21 mouse cellular contexts compared by ENCODE assay signal in genomic region chr4:138335648-138336047, GRCm38 (mm10). TPM values are rescaled to one million over a fixed set of nuclear protein-coding genes. Genes with fewer than 3 reads are reported as not detected.
DNase-seq lines count a peak whose midpoint lies in the region; ATAC-seq and TF ChIP-seq lines count a peak whose summit lies in the region.
"Had no signal": no experiment of that assay in that cellular context is flagged by ENCODE, and none has a peak within 500 bp of the region (broad histone marks: within the 10 kb centered on the region; RNA-seq: fewer than 3 reads in every experiment).

No protein-coding gene starts in this region.

- no peak overlapping the region for H3K9ac ChIP-seq in forebrain, postnatal 0 days
- H3K9ac ChIP-seq in forebrain, embryonic 11.5 days (ENCODE audit: low read length) = no peak overlapping the region
- H3K9ac ChIP-seq in lung, embryonic 14.5 days = no peak overlapping the region
- H3K9ac ChIP-seq: embryonic facial prominence, embryonic 15.5 days; forebrain, embryonic 15.5 days; hindbrain, embryonic 13.5 days; liver, embryonic 15.5 days; midbrain, embryonic 13.5 days had no signal

- WGBS in forebrain, postnatal 0 days = 87% methylated on average over 6 of the region's 6 CpGs
- WGBS in forebrain, embryonic 11.5 days = 86% methylated on average over 6 of the region's 6 CpGs
- WGBS in lung, embryonic 14.5 days = 88% methylated on average over 6 of the region's 6 CpGs

- peak; percentile 17 for TF ChIP-seq CTCF in forebrain, postnatal 0 days (IDR thresholded peaks at IDR 0.05; ENCODE audit: low read depth)
- peak; percentile 40; the same call in 1 of the 2 replicates for TF ChIP-seq CTCF in lung, embryonic 14.5 days (IDR thresholded peaks at IDR 0.05; ENCODE audit: low read depth)

- 0 out of 2 replicates have a peak, but pooled peaks cover 4% of the 10 kb centered on the region for H3K27me3 ChIP-seq in forebrain, postnatal 0 days (ENCODE audit: insufficient read depth, low read length)
- no peaks in the 10 kb centered on the region; the same call in 1 of the 2 replicates for H3K27me3 ChIP-seq in forebrain, embryonic 11.5 days (ENCODE audit: control insufficient read depth, insufficient read depth, low read length)
- no peaks in the 10 kb centered on the region for H3K27me3 ChIP-seq in lung, embryonic 14.5 days (ENCODE audit: insufficient read depth, low read length)

- H3K4me1 ChIP-seq in forebrain, postnatal 0 days (ENCODE audit: insufficient read depth) = no peaks in the 10 kb centered on the region
- H3K4me1 ChIP-seq in forebrain, embryonic 11.5 days (replicated peaks; ENCODE audit: control insufficient read depth, insufficient read depth, low read length) = no peaks in the 10 kb centered on the region
- H3K4me1 ChIP-seq in lung, embryonic 14.5 days (ENCODE audit: insufficient read depth) = no peaks in the 10 kb centered on the region
- H3K4me1 ChIP-seq: forebrain, embryonic 15.5 days had no signal

- DNase-seq in forebrain, postnatal 0 days = no peak
- no peak for DNase-seq in forebrain, embryonic 11.5 days (ENCODE audit: low spot score)
- DNase-seq in kidney, postnatal 25 days = peak; percentile 35 to 37
- no peak for DNase-seq in kidney, adult 11 months
- DNase-seq in lung, embryonic 14.5 days = no peak
- no peak for DNase-seq in lung, adult 18-20 months
- DNase-seq in thymus, postnatal 10 days (ENCODE audit: low spot score in 2 of 2) = no peak
- DNase-seq: adrenal gland, postnatal 36 days; cerebellum, adult 11 months; cerebellum, adult 9-11 months; heart, postnatal 36 days; right cerebral cortex, postnatal 14 days; spleen, adult 18-20 months; thymus, postnatal 25 days had no signal

- H3K9me3 ChIP-seq in forebrain, postnatal 0 days (ENCODE audit: low read length) = no peaks in the 10 kb centered on the region
- H3K9me3 ChIP-seq in forebrain, embryonic 11.5 days (ENCODE audit: control insufficient read depth, low read length) = no peaks in the 10 kb centered on the region
- H3K9me3 ChIP-seq in lung, embryonic 14.5 days (ENCODE audit: low read depth, low read length) = no peaks in the 10 kb centered on the region
- H3K9me3 ChIP-seq: embryonic facial prominence, embryonic 15.5 days; forebrain, embryonic 15.5 days; hindbrain, embryonic 13.5 days; liver, embryonic 15.5 days; midbrain, embryonic 13.5 days had no signal

- H3K4me3 ChIP-seq in forebrain, postnatal 0 days (ENCODE audit: low read depth, low read length) = no peak overlapping the region
- no peak overlapping the region for H3K4me3 ChIP-seq in forebrain, embryonic 11.5 days (ENCODE audit: low read depth, low read length)
- H3K4me3 ChIP-seq in lung, embryonic 14.5 days (ENCODE audit: low read depth, low read length) = no peak overlapping the region
- H3K4me3 ChIP-seq: embryonic facial prominence, embryonic 15.5 days; forebrain, embryonic 15.5 days; hindbrain, embryonic 13.5 days; liver, embryonic 15.5 days; midbrain, embryonic 13.5 days had no signal

- H3K36me3 ChIP-seq in forebrain, postnatal 0 days (ENCODE audit: insufficient read depth) = no peaks in the 10 kb centered on the region
- H3K36me3 ChIP-seq in forebrain, embryonic 11.5 days (ENCODE audit: control insufficient read depth, insufficient read depth, low read length) = no peaks in the 10 kb centered on the region
- no peaks in the 10 kb centered on the region for H3K36me3 ChIP-seq in lung, embryonic 14.5 days (ENCODE audit: insufficient read depth)
- H3K36me3 ChIP-seq: embryonic facial prominence, embryonic 15.5 days; forebrain, embryonic 15.5 days; hindbrain, embryonic 13.5 days; liver, embryonic 15.5 days; midbrain, embryonic 13.5 days had no signal

- ATAC-seq in forebrain, postnatal 0 days = no peak
- no peak for ATAC-seq in forebrain, embryonic 11.5 days (replicated peaks; ENCODE audit: low FRiP score)
- ATAC-seq in lung, embryonic 14.5 days (ENCODE audit: insufficient read depth) = no peak
- ATAC-seq: forebrain, embryonic 15.5 days; midbrain, embryonic 13.5 days had no signal

- no peak overlapping the region for H3K27ac ChIP-seq in forebrain, postnatal 0 days (ENCODE audit: low read depth, low read length)
- H3K27ac ChIP-seq in forebrain, embryonic 11.5 days (ENCODE audit: low read depth, low read length) = no peak overlapping the region
- no peak overlapping the region for H3K27ac ChIP-seq in lung, embryonic 14.5 days (ENCODE audit: low read depth)
- H3K27ac ChIP-seq: embryonic facial prominence, embryonic 15.5 days; forebrain, embryonic 15.5 days; hindbrain, embryonic 13.5 days; liver, embryonic 15.5 days; midbrain, embryonic 13.5 days had no signal

- no peak overlapping the region for H3K4me2 ChIP-seq in forebrain, postnatal 0 days (ENCODE audit: low read depth)
- no peak overlapping the region for H3K4me2 ChIP-seq in forebrain, embryonic 11.5 days (ENCODE audit: low read depth, low read length, severe bottlenecking)
- H3K4me2 ChIP-seq in lung, embryonic 14.5 days = no peak overlapping the region
- H3K4me2 ChIP-seq: embryonic facial prominence, embryonic 15.5 days; forebrain, embryonic 15.5 days; hindbrain, embryonic 13.5 days; liver, embryonic 15.5 days; midbrain, embryonic 13.5 days had no signal

RNA-seq across cellular contexts. Expression of gene Pink1, which starts 9.5 kb away (rescaled TPM):
- total RNA-seq in forebrain, postnatal 0 days (2014; rRNA removed) = 224 and 230 TPM in 2 replicates
- 152 TPM in 2 replicates for polyA plus RNA-seq in forebrain, postnatal 0 days (2015; fragmentation: Nextera tagmentation; extraction: Ambion mirVana)
- 19.4 and 21.5 TPM in 2 replicates for polyA plus RNA-seq in forebrain, embryonic 11.5 days (2014; fragmentation: Nextera tagmentation; extraction: Ambion mirVana)
- 22.2 and 25.1 TPM in 2 replicates for polyA plus RNA-seq in lung, embryonic 14.5 days (2014; fragmentation: Nextera tagmentation; extraction: Ambion mirVana)

RNA-seq across cellular contexts. Expression of gene Ddost, which starts 31.1 kb away (rescaled TPM):
- total RNA-seq in forebrain, postnatal 0 days (2014; rRNA removed) = 160 and 184 TPM in 2 replicates
- 181 and 212 TPM in 2 replicates for polyA plus RNA-seq in forebrain, postnatal 0 days (2015; fragmentation: Nextera tagmentation; extraction: Ambion mirVana)
- 200 and 227 TPM in 2 replicates for polyA plus RNA-seq in forebrain, embryonic 11.5 days (2014; fragmentation: Nextera tagmentation; extraction: Ambion mirVana)
- polyA plus RNA-seq in lung, embryonic 14.5 days (2014; fragmentation: Nextera tagmentation; extraction: Ambion mirVana) = 371 and 379 TPM in 2 replicates

RNA-seq across cellular contexts. Expression of gene Cda, which starts 32.1 kb away (rescaled TPM):
- 3.6 TPM in 2 replicates for total RNA-seq in forebrain, postnatal 0 days (2014; rRNA removed)
- 3.2 and 4.9 TPM in 2 replicates for polyA plus RNA-seq in forebrain, postnatal 0 days (2015; fragmentation: Nextera tagmentation; extraction: Ambion mirVana)
- 1.9 and 2.2 TPM in 2 replicates for polyA plus RNA-seq in forebrain, embryonic 11.5 days (2014; fragmentation: Nextera tagmentation; extraction: Ambion mirVana)
- 24.1 and 24.4 TPM in 2 replicates for polyA plus RNA-seq in lung, embryonic 14.5 days (2014; fragmentation: Nextera tagmentation; extraction: Ambion mirVana)
- total RNA-seq: common myeloid progenitor, adult 5-6 weeks; megakaryocyte, adult 5-6 weeks had no signal

Comparison
In these comparisons a context has a peak if more than half of its experiments do, and no peak if none do; other contexts are left out.
1. DNase-seq: peak in kidney, postnatal 25 days (2 of 2); none in forebrain, postnatal 0 days (single experiment), forebrain, embryonic 11.5 days (single experiment), kidney, adult 11 months (single experiment), lung, embryonic 14.5 days (single experiment), lung, adult 18-20 months (0 of 2) and thymus, postnatal 10 days (0 of 2).